Mouse (Mus musculus): Measurements from ENCODE around the gene Pdcd4.

The Pdcd4 gene

DNA sequence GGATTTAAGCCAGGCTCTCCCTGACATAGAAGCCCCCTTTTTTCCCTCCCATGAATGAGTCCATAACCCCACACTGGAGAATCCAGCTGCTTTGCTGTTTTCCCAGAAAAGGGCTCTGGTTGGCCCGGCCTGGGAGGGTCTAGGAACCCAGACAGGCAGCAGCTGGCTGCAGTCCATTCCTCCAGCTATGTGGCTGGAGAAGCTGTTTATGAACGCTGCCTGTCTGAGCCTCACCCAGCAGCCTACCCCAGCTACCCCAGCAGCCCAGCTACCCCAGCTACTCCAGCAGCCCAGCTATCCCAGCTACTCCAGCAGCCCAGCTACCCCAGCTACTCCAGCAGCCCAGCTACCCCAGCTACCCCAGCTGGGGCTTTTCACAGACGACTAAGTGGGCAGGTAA lies at the start of gene Pdcd4:
Gene Pdcd4, plus strand, starts transcription at position 171 of the 400 bp plus-strand sequence.
- in situ Hi-C loops (cut with MboI; ENCODE audit: unreplicated experiment in 2 of 2): loop anchor here in 1 of 2 experiments (25.0 kb wide), 1 partner anchor 755 kb away; the partner anchor contains the start of gene Add3

DNA sequence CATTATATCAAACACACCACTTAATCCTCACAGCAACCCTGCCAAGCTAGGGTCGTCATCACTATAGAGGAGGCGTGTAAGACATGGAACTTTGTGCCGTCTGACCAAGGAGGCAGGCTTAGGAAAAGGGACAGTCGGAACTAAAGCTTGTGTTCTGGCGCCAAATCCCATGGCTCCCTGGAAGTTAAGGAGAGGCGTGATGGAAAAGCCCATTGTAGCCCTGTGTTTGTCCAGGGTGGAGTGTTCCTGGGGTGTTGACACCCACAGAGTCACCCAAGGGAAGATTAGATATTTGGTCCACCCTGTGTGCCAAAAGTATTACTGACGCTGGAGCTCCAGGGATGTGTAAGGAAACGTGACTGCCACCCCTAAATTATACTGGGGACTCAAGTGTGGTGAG lies 48.1 kb upstream of the Pdcd4 start:
- in situ Hi-C loops (cut with MboI; ENCODE audit: unreplicated experiment in 2 of 2): loop anchor here (5.0 to 10.0 kb wide), 2 partner anchors 81 to 1363 kb away; no protein-coding TSS in a partner anchor

DNA sequence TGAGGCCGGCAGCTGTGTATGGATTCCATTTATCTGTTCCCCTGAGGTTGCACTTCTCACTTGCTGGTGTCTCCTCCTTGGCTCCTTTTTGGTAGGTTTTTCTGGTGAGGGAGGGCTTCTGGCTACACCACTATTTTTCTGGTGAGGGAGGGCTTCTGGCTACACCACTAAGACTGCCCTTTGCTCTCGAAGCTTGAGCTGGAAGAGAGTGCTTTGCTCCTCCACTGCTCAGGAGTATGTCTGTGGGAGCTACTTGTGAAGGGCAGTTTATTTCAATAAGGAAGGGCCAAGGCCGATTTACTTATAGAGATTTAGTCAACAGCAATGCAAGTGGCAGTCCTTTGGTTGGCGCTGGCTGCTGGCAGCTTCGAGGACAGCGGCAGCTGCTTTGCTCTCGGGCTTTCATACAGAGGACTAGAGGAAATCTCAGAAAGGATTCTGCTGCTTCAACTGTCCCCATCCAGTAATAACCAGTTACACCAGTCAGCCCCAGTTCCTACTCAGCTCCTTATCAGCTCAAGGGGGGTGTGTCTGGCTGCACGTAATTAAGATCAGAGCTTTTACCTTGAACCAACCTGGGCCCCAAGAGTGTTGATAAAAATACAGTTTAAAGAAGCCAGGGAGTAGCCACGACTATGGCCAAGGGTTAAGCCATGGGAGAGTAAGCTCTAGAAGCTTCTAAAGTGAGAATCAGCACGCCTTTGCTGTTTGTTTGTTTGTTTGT lies 43.6 kb upstream of the Pdcd4 start:
- in situ Hi-C loops (cut with MboI; ENCODE audit: unreplicated experiment in 2 of 2): loop anchor here (5.0 to 10.0 kb wide), 2 partner anchors 69 to 76 kb away; no protein-coding TSS in a partner anchor

- in situ Hi-C loops (cut with MboI; ENCODE audit: unreplicated experiment in 2 of 2): no loop called here
Measured at GRCm38 (mm10) chr19:53850166-53850922, 41.7 kb upstream of the Pdcd4 start.

DNA sequence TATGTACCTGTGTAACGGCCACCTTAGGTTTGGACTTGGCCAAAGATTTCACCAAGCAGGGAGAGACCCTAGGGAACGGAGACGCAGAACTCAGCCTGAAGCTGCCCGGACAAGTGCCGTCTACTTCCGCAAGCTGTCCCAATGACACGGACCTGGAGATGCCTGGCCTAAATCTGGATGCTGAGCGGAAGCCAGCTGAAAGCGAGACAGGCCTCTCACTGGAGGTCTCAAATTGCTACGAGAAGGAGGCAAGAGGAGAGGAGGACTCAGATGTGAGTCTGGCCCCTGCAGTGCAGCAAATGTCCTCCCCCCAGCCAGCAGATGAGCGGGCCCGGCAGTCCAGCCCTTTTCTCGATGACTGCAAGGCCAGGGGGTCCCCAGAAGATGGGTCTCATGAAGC lies 40.7 kb upstream of the Pdcd4 start:
- in situ Hi-C loops (cut with MboI; ENCODE audit: unreplicated experiment in 2 of 2): no loop called here

DNA sequence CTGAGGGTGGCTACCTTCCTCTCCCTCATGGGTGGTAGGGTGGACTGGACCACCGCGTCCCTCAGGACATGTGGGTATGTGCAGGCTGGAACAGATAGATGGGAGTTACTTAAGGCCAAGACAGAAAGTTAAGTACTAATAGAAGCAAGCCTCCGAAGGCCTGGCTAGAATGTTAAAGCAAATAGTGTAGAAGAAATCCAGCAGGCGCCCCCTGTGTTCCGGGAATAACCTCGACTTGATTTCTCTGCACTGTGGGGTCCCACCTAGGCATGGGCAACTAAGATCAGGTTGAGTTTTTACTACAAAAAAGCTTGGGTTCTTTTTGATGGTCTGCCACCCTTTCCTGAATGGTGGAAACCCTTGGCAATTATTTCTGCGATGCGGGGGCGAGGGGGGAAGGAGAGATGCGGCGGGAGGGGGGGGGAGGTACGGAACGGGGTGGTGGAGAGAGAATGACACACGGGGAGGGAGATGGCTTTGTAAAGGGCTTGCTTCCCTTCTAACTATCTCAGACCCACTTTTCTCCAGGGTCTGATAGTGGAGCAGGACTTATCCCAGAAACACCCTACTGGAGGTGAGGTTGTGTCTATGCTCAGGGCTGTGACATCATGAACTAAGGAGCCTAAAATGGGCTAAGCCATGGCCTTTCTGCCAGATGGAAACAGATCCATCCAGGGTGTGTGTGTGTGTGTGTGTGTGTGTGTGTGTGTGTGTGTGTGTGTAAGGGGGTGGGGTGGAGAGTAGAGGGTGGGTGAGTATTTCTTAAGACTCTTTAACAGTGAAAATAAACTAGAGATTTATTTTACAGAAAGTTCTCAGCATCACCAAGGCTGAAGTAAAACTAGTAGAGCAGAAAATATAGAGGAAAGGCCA lies 40.0 kb upstream of the Pdcd4 start:
- in situ Hi-C loops (cut with MboI; ENCODE audit: unreplicated experiment in 2 of 2): no loop called here

GRCm38 (mm10) chr19:53852699-53853451 lies 39.2 kb upstream of the Pdcd4 start:
- in situ Hi-C loops (cut with MboI; ENCODE audit: unreplicated experiment in 2 of 2): no loop called here

DNA sequence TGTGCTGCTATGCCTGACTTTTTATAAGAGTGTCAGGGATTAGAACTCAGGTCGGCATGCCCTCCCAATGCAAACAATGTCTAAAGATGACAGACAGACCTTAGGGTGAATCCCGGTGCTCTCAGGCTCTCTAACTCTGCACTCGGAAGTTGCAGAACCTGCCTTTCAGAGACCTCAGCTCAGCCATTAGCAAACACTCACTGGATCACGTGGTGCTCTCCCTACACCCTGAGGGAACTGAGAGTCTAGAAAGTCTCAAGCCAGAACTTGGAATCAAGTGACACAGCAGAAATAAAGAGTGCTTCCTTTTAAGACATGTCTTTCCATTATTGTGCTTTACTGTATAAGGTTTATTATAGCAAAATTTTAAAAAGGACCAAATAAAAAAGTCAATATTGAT lies 37.1 kb upstream of the Pdcd4 start:
- in situ Hi-C loops (cut with MboI; ENCODE audit: unreplicated experiment in 2 of 2): no loop called here

GRCm38 (mm10) chr19:53855781-53856180 lies 36.2 kb upstream of the Pdcd4 start:
- in situ Hi-C loops (cut with MboI; ENCODE audit: unreplicated experiment in 2 of 2): no loop called here

DNA sequence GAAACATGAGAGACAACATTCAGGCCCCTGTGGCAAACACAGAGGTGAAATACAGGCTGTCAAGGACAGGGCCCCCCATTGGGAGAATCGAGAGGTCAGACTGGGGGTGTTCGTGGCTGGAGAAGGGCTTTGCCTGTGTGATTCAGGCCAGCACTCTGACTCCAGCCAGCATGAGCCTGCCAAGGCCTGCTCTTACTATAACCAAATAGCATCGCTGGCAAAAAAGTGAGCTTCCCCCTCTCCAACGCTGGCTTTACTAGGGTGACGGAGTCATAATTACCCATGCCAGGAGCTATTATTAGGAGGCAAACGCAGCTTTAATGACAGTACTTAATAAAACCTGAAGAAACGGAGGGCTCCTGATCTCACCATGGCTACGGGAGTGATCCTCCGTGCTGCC lies 35.2 kb upstream of the Pdcd4 start:
- in situ Hi-C loops (cut with MboI; ENCODE audit: unreplicated experiment in 2 of 2): no loop called here

DNA sequence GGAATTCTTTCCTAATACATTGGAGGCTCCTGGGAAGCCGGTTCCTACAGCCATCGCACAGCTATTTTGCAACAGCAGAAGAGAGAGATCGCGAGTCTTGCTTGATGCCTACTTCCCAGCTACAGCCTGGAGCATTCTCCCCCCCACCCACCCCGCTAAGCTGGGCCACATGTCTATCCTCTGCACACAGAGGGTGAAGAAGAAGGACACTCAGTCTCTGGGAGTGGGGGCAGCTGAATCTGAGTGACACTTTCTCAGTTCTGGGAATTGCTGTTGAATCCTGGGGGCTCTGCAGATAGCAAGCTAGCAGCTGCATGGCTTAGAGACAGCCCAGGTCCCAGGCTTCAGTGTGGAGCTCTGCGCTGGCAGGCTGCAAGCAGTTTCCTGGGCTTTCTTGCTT lies 34.1 kb upstream of the Pdcd4 start:
- in situ Hi-C loops (cut with MboI; ENCODE audit: unreplicated experiment in 2 of 2): no loop called here

- in situ Hi-C loops (cut with MboI; ENCODE audit: unreplicated experiment in 2 of 2): no loop called here
Measured at GRCm38 (mm10) chr19:53859149-53859548, 32.9 kb upstream of the Pdcd4 start.

DNA sequence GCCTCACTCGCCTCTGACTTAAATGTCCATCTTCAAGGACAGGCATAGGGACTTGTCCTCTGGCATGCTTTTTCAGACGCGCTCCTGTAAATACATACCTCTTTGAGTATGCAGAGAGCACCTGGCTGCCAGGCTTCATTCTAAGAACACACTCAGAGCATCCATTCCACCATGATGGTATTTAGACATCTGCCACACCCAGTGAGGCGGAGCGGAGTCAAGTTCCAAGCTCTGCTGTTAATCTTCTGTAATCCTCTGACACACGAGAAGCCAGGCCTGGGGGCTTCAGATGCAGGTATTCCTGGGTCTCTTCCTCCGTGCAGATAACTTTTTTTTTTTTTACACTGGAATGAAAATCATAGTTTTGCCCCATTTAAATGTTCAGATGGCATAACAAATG lies 32.4 kb upstream of the Pdcd4 start:
- in situ Hi-C loops (cut with MboI; ENCODE audit: unreplicated experiment in 2 of 2): no loop called here

DNA sequence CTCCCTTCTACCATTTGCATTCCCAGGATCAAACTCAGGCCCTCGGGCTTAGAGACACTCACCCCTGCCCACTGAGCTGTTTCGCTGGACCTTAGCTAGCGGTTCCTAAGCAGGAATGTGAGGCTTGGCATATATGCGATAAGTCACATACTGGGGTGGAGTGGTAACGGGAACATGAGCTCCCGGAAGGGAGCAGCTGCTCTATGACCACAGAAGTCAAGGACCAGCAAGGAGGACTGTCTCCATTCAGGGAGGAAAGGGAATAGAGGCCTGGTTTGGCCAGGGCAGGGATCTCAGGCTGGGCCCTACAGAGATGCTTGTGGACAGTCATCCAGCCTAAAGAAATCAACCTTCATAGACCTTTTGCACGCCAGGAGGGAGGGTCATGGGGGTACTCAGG lies 30.7 kb upstream of the Pdcd4 start:
- in situ Hi-C loops (cut with MboI; ENCODE audit: unreplicated experiment in 2 of 2): no loop called here

DNA sequence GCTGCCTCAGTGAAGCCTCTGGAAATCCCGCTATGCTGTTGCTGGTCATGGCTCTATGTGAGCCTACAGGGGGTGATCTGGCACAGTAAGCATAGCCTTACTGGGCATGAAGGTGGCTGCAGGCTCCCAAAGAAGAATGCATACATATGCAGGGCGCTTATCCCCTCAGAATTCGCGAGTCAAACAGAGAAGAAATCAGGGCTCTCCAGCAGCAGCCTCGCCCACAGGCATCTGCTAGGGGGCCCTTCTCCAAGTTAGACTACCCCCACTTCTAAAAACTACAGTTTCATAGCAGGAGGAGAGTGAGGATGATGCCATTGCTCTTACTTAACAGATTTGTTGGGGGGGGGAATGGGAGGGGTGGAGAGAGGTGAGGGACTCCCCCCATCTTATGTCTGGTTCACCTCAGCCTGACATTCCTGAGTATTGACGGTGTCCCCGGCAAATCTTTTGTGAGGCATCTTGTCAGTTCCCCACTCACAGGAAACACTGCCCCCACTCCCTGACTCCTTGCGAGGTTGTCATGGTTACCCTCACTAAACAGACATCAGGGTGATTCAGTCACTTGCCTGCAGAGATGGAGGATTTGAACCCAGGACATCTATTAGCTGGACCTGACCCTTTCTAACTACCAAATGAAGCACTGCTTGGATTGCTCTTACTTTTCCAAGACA lies 29.3 kb upstream of the Pdcd4 start:
- in situ Hi-C loops (cut with MboI; ENCODE audit: unreplicated experiment in 2 of 2): no loop called here

GRCm38 (mm10) chr19:53867238-53867637 lies 24.8 kb upstream of the Pdcd4 start:
- in situ Hi-C loops (cut with MboI; ENCODE audit: unreplicated experiment in 2 of 2): no loop called here

- in situ Hi-C loops (cut with MboI; ENCODE audit: unreplicated experiment in 2 of 2): no loop called here
Measured at GRCm38 (mm10) chr19:53868125-53868524, 23.9 kb upstream of the Pdcd4 start.

- in situ Hi-C loops (cut with MboI; ENCODE audit: unreplicated experiment in 2 of 2): no loop called here
Measured at GRCm38 (mm10) chr19:53868796-53869195, 23.2 kb upstream of the Pdcd4 start.
